Mouse (Mus musculus) splenic B cell, adult 2 months (primary cell): ENCODE results near the gene Ttyh2.

Experiments used
- DNase-seq: peaks from one replicate; pipeline ENCODE4 v3.0.0-alpha.2; 2011; ENCODE audit warnings: low read depth, low spot score
- H3K27me3 ChIP-seq: 2 replicates; pipeline ENCODE4 v1.6.1; 2012; ENCODE audit warnings: mild to moderate bottlenecking, low read length, moderate library complexity, mixed read lengths; ENCODE audit not compliant: control insufficient read depth, poor library complexity, insufficient read depth, severe bottlenecking
- H3K36me3 ChIP-seq: 2 replicates; pipeline ENCODE4 v1.6.1; 2012; ENCODE audit warnings: mild to moderate bottlenecking, low read length, moderate library complexity, mixed read lengths; ENCODE audit not compliant: control insufficient read depth, poor library complexity, insufficient read depth, severe bottlenecking

Ttyh2 gene

DNA sequence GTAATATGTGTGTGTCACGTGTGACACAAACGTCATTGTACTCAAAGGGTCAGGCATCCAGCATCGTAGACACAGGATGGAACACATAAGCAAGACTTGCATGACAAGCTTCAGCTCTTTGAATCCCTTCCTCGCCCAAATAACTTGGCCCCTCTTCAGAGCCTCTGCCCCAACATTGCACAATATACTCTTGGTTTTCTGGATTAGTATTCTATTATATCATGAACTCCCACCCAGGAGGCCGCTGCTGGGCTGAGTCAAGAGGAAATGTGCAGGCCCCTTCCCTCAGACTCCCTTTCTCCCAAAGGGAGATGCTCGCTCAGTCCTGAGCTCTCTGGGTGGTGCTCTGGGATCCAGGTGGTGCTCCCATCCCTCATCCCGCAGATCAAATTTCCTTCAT is 23.3 kb downstream of the Ttyh2 start:
- no peak for DNase-seq
- H3K27me3 ChIP-seq: no peaks in the 10 kb centered on the region
- H3K36me3 ChIP-seq: no peaks in the 10 kb centered on the region

DNA sequence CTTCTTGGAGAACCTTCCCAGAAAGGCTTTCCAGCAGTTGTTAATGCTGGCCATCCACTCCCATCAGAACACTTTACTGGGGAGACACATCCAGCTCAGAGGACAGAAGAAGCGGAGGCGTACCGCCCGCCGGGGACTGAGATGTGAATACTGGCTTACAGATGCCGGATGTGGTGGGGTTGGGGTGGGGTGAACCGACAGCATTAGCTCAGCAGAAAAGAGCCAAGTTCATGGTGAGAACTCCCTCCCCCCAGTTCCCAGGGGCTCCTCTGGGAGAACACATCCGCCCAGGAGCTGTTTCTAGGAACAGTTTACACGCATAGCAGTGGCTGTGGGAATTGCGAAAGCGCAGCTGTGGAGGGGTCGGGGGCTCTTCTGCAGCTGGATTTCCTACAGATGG is 24.3 kb downstream of the Ttyh2 start:
- DNase-seq: no peak
- Histone ChIP-seq H3K27me3 (no peaks in the 10 kb centered on the region), H3K36me3 (no peaks in the 10 kb centered on the region)

DNA sequence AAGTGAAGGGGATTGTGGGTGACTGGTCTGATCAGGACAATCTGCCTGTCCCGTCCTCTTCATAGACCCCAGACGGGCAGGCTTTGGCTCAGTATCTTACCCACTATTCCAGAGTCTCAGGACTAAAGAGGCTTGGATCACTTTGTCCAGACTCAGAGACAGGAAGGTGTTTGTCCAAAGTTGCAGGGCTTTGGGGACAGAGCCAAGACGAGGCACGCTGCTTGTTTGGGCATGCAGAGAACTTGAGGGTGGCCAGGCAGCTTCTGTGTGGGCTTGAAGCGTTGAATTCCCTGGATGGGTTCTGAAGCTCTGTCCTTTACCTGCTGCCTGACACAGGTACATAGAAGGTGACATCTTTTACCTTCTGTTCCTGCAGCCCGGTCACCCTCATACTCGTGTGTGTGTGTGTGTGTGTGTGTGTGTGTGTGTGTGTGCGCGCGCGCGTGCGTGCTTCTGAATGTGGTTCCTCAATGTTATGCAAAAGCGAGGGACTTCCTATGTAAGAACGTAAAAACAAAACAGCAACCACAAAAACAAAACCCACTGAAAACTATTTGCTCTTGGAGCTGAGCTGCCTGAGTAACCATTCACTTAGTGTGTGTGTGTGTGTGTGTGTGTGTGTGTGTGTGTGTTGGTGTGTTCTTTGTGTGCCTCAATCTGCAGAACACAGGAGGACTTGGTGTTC is 27.2 kb downstream of the Ttyh2 start:
- H3K36me3 ChIP-seq: no peaks in the 10 kb centered on the region
- H3K27me3 ChIP-seq: no peaks in the 10 kb centered on the region
- DNase-seq: peak; percentile 69

DNA sequence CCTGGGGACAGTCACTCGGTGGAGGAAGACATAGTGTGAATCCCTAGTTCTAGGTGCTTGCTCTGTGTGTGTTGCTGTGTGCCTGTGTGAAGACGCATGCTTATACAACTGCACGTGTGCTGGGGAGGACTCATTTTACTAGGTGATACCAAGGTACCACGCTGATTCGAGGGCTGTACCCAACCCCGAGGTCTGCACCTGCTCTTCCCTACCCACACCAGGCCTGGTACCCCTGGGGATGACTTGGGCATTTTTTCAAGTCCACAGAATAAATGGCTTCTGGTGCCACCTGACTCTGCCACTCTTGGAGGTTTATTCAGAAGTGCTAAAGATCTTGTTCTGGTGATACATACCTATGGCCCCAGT is 27.7 kb downstream of the Ttyh2 start:
- H3K36me3 ChIP-seq: no peaks in the 10 kb centered on the region
- H3K27me3 ChIP-seq: no peaks in the 10 kb centered on the region
- DNase-seq: no peak

DNA sequence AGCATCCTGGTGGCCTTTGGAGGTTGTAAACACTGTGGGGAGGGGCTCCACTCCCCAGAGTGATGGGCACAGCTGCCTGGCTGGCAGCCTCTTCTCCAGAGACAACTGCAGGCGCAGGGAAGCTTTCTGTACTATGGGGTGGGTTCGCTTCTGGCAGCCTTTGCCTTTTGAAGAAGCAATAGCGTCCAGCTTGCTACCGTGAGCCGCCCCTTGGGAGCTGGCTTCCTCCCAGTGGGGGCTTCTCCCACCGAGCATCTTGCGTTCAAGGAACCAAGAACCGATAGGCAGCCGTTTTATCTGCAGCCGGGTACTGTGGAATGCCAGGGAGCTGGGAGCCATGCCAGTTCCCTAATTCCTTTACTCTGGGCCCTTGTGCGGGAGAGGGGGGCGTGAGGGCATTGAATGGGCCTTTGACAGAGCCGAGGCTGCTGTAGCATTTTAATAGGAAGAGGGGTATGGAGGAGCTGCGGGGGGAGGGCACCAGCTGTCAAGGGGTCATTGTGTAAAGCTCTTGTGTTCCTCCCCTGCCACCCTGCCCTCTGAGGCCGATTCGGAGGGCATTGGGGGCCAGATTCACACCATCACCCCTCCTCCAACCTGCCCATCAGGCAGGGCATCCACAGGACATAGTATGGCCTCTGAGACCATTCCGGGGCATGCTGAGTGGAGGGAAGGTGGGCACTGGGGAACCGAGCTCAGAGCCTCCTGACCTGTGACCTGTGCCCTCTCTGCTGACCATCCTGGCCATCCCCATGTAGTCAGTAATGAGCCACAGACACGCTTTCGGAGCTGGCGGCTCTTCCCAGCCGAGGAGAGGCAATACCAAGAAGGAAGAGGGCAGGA is 29.1 kb downstream of the Ttyh2 start:
- no peak for DNase-seq
- Histone ChIP-seq H3K27me3 (no peaks in the 10 kb centered on the region), H3K36me3 (no peaks in the 10 kb centered on the region)

DNA sequence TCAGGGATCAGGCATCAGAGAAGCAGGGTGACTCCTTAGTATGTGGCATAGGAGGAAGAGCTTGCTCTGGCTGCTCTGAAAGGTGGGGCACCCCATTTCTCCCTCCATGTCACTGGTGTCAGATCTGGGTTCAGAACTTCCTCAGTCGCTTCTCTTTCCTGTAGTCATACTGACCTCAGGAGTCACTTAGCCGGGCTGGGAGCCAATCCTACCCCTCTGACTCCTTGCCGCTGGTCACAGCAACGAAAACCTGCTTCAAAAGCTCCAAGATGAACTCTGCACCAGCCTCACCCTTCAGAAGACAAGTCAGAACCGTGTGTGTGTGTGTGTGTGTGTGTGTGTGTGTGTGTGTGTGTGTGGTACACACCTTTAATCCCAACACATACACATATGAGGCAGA is 31.1 kb downstream of the Ttyh2 start:
- H3K27me3 ChIP-seq: no peaks in the 10 kb centered on the region
- H3K36me3 ChIP-seq: no peaks in the 10 kb centered on the region
- no peak for DNase-seq

DNA sequence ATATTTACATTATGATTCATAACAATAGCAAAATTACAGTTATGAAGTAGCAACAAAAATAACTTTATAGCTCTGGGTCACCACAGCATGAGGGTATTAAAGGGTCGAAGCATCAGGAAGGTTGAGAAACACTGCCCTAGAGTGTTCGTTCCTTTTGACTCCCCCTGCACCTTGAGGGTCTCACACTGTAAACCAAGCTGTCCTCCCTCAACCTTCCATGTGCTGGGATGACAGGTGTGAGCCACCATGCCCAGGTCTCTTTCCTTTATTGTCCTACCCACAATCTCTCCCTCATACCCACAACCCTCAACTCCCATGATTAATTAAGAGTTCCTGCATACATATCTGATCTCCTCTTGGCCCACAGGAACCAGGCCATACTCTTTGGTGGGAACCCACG is 36.2 kb downstream of the Ttyh2 start:
- no peak for DNase-seq
- no peaks in the 10 kb centered on the region for H3K27me3 ChIP-seq
- no peaks in the 10 kb centered on the region for H3K36me3 ChIP-seq

DNA sequence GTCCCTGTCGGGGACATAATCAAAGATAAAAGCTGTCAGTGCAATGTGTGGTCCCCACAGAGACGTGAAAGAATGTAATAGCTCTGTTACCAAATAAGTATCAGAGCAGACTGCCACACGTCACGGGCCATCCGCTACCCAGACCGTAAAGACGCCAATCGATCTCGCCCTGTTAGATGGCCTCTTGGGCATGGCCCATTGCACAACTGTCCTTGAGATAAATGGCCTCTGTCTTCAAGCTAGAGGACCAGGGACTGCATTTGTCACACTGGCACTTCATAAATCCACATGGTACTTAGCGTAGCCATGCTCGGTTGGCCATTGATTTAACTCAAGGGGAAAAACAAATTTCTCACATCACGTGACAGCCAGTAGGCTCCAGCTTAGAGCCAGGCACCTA is 36.6 kb downstream of the Ttyh2 start:
- H3K36me3 ChIP-seq: no peaks in the 10 kb centered on the region
- no peak for DNase-seq
- no peaks in the 10 kb centered on the region for H3K27me3 ChIP-seq

DNA sequence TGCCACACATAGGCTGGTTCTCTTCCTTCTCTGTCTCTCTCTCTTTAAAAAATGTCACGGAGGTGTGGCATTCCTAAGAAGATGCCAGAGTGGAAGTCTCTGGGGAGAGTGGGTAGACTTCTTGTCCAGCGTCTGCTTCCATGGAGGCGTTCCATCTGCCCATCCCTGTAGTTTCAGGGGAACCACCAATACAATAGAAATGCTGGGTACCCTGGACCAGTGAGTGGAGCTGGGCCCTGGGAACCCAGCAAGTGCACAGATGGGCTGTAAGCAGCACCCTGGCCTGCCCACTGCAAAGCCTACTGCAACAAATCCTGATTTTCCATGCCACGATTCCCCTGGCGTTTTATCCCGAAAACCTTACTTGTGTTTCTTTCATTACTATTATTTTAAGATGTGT is 39.3 kb downstream of the Ttyh2 start:
- H3K36me3 ChIP-seq: no peaks in the 10 kb centered on the region
- DNase-seq: no peak
- no peaks in the 10 kb centered on the region for H3K27me3 ChIP-seq

DNA sequence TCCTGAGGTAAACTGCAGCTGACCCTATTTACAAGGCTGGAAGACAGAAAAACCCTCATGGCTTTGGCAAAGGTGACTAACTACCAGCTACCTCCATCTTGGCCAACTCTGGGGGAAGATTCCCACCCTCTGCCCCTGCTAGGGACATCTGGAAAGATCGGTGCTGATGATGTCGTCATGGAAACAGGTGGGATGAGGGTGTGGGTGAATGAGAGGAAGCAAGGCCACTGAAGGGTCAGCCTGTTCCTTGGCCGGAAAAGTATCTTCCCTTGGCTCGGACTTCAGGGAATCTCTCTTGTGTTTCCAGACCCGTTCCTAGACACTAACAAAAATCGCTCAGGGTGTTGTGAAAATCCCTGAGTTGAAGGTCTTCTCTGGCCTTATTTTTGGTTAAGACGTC is 40.3 kb downstream of the Ttyh2 start:
- H3K36me3 ChIP-seq: no peaks in the 10 kb centered on the region
- no peak for DNase-seq

DNA sequence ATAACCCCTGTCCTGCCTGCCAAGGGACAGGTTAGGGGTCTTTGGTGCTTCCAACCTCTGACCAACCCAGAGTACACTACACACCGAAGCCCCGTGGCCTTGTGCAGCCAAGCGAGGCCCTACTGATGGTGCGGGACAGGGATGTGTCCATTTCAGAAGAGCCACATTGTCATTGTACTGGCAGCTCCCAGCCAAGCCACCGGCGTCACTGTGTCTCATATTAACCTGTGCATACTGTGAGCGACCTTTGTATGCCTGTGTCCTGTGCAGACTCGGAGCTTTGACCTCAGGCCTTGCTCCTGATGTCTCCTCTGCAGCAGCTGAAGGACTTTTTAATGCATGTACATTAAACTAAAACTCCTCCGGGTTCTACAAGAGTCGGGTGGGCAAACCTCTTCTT is 45.3 kb downstream of the Ttyh2 start:
- Histone ChIP-seq H3K36me3 (no peaks in the 10 kb centered on the region), H3K27me3 (no peaks in the 10 kb centered on the region; the same call in 1 of the 2 replicates)
- no peak for DNase-seq

More for the DNA sequence above, 40.3 kb downstream of the Ttyh2 start:
- no peaks in the 10 kb centered on the region; the same call in 1 of the 2 replicates for H3K27me3 ChIP-seq

DNA sequence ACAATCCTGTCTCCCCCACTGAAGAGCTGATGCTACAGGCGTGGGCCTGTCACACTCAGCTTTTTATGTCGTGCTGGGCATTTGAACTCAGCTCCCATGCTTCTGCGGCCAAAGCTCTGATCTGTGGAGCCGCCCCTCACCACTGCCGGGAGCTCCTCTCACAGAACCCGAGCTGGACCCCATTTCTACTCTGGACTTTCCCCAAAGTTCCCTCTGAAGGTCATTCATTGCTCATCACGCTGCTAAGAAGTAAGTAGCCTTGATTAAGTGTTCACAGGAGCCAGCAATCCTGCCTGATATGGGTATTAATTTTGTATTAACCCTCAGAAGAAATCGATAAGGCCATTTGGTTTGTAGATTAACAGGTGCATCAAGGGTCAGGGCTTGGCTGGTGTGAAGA is 47.2 kb downstream of the Ttyh2 start:
- H3K36me3 ChIP-seq: no peaks in the 10 kb centered on the region
- no peaks in the 10 kb centered on the region; the same call in none of the 2 replicates for H3K27me3 ChIP-seq
- DNase-seq: no peak

DNA sequence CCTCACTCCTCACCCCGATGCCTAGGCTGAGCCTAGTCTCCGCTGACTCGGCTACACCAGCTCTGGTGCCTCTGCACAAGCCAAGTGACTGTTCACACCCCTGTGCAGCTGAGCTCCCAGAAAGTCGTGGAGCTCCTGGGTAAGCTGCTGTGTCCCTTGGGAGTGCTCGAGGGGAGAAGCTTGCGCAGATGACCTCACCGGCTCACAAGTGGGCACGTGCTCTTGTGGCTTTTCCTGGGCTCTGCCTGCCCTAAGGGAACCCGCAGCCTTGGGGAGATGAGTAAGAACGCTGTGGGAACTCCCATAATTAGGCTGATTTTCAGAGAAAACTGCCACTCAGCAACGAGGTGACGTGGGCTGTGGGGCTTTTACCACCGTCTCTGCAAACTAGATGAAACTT is 47.8 kb downstream of the Ttyh2 start:
- Histone ChIP-seq H3K36me3 (no peaks in the 10 kb centered on the region), H3K27me3 (no peaks in the 10 kb centered on the region; the same call in none of the 2 replicates)
- DNase-seq: no peak

DNA sequence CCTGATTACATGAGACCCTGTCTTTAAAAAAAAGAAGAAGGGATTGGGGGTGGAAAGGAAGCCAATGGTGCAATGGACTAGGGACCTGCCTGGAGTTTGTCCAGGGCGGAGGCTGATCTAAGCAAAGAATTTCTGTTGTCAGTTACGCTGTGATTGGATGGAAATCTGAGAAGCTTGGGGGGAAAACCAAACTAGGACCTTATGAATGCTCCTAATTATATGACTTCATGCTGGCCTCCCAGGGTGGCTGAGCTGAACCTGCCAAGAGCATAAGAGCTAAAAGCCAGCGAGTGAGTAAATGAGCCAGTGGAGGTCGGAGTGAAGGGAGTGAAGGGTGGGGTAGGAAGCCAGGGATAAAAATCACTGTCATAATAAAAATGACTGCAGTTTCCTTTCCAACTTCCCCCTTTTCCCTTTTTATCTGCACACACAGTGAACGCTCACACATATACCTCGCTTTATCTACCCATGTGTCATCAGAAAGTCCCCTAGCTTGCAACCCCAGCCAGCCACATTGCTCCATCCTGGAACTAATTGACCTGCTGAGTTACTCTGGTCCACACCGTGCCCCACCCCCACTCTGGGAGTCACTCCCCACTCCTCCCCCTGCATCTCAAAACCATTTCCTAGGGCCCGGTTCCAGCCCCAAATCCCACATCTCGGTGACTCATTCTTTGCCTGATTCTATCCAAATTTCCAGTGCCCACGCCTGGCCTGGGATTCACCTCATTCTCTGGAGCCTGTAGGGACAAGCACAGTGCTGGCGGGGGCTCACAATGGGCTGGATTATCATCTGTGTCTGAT is 49.8 kb downstream of the Ttyh2 start:
- H3K36me3 ChIP-seq: no peaks in the 10 kb centered on the region
- DNase-seq: no peak

More for the DNA sequence above, 49.8 kb downstream of the Ttyh2 start:
- no peaks in the 10 kb centered on the region; the same call in none of the 2 replicates for H3K27me3 ChIP-seq
